Mouse (Mus musculus): ENCODE results near the gene Cacna1i. TPM values are rescaled to one million over a fixed set of nuclear protein-coding genes. Genes with fewer than 3 reads are reported as not detected.

Gene Cacna1i
- polyA plus RNA-seq, 1 experiment from 2014 or later = 0.14 TPM

Other genes starting within 250 kb of the Cacna1i start
- gene Syngr1, start 195.9 kb upstream of the Cacna1i start, polyA plus RNA-seq (2014; fragmentation: Nextera tagmentation; extraction: Ambion mirVana) = 32.2 and 38.6 TPM in 2 replicates
- 1,449 and 1,469 TPM in 2 replicates for gene Rpl3, start 195.4 kb upstream of the Cacna1i start, polyA plus RNA-seq (2014; fragmentation: Nextera tagmentation; extraction: Ambion mirVana)
- 25.9 and 28.7 TPM in 2 replicates for gene Tab1, start 154.1 kb upstream of the Cacna1i start, polyA plus RNA-seq (2014; fragmentation: Nextera tagmentation; extraction: Ambion mirVana)
- gene Mgat3, start 113.5 kb upstream of the Cacna1i start, polyA plus RNA-seq (2014; fragmentation: Nextera tagmentation; extraction: Ambion mirVana) = 2.5 and 2.7 TPM in 2 replicates
- gene Mief1, start 53.2 kb upstream of the Cacna1i start, polyA plus RNA-seq (2014; fragmentation: Nextera tagmentation; extraction: Ambion mirVana) = 35.8 and 44.9 TPM in 2 replicates
- gene AC140267.1, start 51.4 kb upstream of the Cacna1i start, polyA plus RNA-seq (2014; fragmentation: Nextera tagmentation; extraction: Ambion mirVana) = not detected in 2 replicates
- gene Atf4, start 32.1 kb upstream of the Cacna1i start, polyA plus RNA-seq (2014; fragmentation: Nextera tagmentation; extraction: Ambion mirVana) = 186 and 188 TPM in 2 replicates
- 75.4 and 80.8 TPM in 2 replicates for gene Rps19bp1, start 22.9 kb upstream of the Cacna1i start, polyA plus RNA-seq (2014; fragmentation: Nextera tagmentation; extraction: Ambion mirVana)